20 mouse cellular contexts compared by ENCODE assay signal in the genomic region with DNA sequence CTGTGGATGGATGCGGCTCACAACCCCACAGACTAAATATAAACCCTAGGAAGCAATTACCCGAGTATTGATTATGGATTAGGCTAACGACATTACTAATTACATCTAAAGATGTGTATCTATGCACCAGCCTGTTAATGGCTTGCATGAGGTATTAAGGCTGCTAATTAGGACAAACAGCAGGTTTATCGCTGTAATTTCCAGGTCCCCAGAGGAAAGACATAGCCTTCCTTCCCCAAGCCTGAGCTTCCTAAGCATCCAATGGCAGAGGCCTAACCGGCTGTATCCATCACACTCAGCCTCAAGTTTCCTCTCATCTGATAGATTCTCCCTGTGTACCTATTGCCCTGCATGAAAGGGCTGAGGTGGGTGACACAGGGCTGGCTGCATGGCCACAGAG.
DNase-seq lines count a peak whose midpoint lies in the region; ATAC-seq lines count a peak whose summit lies in the region.
"Had no signal": no experiment of that assay in that cellular context is flagged by ENCODE, and none has a peak within 500 bp of the region (broad histone marks: within the 10 kb centered on the region; RNA-seq: fewer than 3 reads in every experiment).

No protein-coding gene starts in this region.

- H3K4me2 ChIP-seq in neural tube, embryonic 14.5 days (ENCODE audit: low read depth, low read length) = no peak overlapping the region
- H3K4me2 ChIP-seq: embryonic facial prominence, embryonic 12.5 days; forebrain, embryonic 13.5 days; forebrain, embryonic 15.5 days had no signal

- no peak overlapping the region for H3K9ac ChIP-seq in neural tube, embryonic 14.5 days (replicated peaks; ENCODE audit: low read depth, low read length)
- H3K9ac ChIP-seq: embryonic facial prominence, embryonic 12.5 days; forebrain, embryonic 13.5 days; forebrain, embryonic 15.5 days had no signal

- DNase-seq in heart, embryonic 10.5 days (ENCODE audit: low spot score) = peak; percentile 28
- no peak for DNase-seq in heart, postnatal 10 days
- no peak for DNase-seq in neural tube, embryonic 10.5 days (ENCODE audit: extremely low spot score, low spot score)
- DNase-seq in MN1 (ENCODE audit: low spot score) = peak; percentile 25
- no peak for DNase-seq in lung, postnatal 14 days
- DNase-seq: adrenal gland, adult 8-10 months; adrenal gland, postnatal 14 days; adrenal gland, postnatal 36 days; cerebellum, adult 11-12 months; cerebellum, adult 2 months; cerebellum, adult 9-10 months; cerebellum, postnatal 10 days; cerebellum, postnatal 25 days had no signal

- intact Hi-C loops in heart, postnatal 10 days (cut with DNase I) = no loop called here

- H3K36me3 ChIP-seq in heart, embryonic 10.5 days = no peaks in the 10 kb centered on the region
- no peaks in the 10 kb centered on the region for H3K36me3 ChIP-seq in neural tube, embryonic 14.5 days (ENCODE audit: control insufficient read depth, insufficient read depth, low read length)
- H3K36me3 ChIP-seq: embryonic facial prominence, embryonic 10.5 days; embryonic facial prominence, embryonic 12.5 days; forebrain, embryonic 15.5 days had no signal

- H3K27me3 ChIP-seq in heart, embryonic 10.5 days (ENCODE audit: insufficient read depth, poor library complexity, severe bottlenecking) = no peaks in the 10 kb centered on the region
- H3K27me3 ChIP-seq in neural tube, embryonic 14.5 days (ENCODE audit: control insufficient read depth, insufficient read depth, low read length) = no peaks in the 10 kb centered on the region
- H3K27me3 ChIP-seq: embryonic facial prominence, embryonic 12.5 days; forebrain, embryonic 13.5 days; forebrain, embryonic 15.5 days; Patski had no signal

- H3K4me1 ChIP-seq in heart, embryonic 10.5 days = no peaks in the 10 kb centered on the region
- peaks cover 4% of the 10 kb centered on the region for H3K4me1 ChIP-seq in neural tube, embryonic 14.5 days (ENCODE audit: control insufficient read depth, insufficient read depth, low read length)
- H3K4me1 ChIP-seq: embryonic facial prominence, embryonic 12.5 days had no signal

- H3K27ac ChIP-seq in heart, embryonic 10.5 days = no peak overlapping the region
- H3K27ac ChIP-seq in neural tube, embryonic 14.5 days (ENCODE audit: low read depth, low read length) = no peak overlapping the region
- H3K27ac ChIP-seq: embryonic facial prominence, embryonic 10.5 days; embryonic facial prominence, embryonic 12.5 days; forebrain, embryonic 13.5 days had no signal

- no peak overlapping the region for H3K4me3 ChIP-seq in heart, embryonic 10.5 days
- no peak overlapping the region for H3K4me3 ChIP-seq in neural tube, embryonic 14.5 days (ENCODE audit: low read depth, low read length)
- H3K4me3 ChIP-seq: embryonic facial prominence, embryonic 10.5 days; embryonic facial prominence, embryonic 12.5 days; forebrain, embryonic 13.5 days; forebrain, embryonic 15.5 days had no signal

- H3K9me3 ChIP-seq in heart, embryonic 10.5 days = no peaks in the 10 kb centered on the region
- no peaks in the 10 kb centered on the region for H3K9me3 ChIP-seq in neural tube, embryonic 14.5 days (ENCODE audit: control insufficient read depth, low read length)
- H3K9me3 ChIP-seq: embryonic facial prominence, embryonic 10.5 days; embryonic facial prominence, embryonic 12.5 days; forebrain, embryonic 13.5 days; forebrain, embryonic 15.5 days had no signal

- peak; percentile 58; the same call in 1 of the 2 replicates for ATAC-seq in neural tube, embryonic 14.5 days (ENCODE audit: low read depth)
- ATAC-seq: activated CD4-positive, CD25-positive, alpha-beta regulatory T cell, adult 4 months; forebrain, embryonic 13.5 days; forebrain, embryonic 15.5 days had no signal

- 78% methylated on average over 5 of the region's 5 CpGs for WGBS in heart, embryonic 10.5 days
- 57% methylated on average over 5 of the region's 5 CpGs for WGBS in neural tube, embryonic 14.5 days

Comparison
In these comparisons a context has a peak if more than half of its experiments do, and no peak if none do; other contexts are left out.
1. DNase-seq: peak in heart, embryonic 10.5 days (single experiment) and MN1 (single experiment); none in heart, postnatal 10 days (0 of 2), neural tube, embryonic 10.5 days (single experiment) and lung, postnatal 14 days (single experiment).